Mouse (Mus musculus): ENCODE results near the gene Terb1.

Gene Terb1

GRCm38 (mm10) chr8:104411972-104412371 lies 97.7 kb downstream of the Terb1 start:
- no peak for DNase-seq (ENCODE audit: low spot score in 2 of 2)

GRCm38 (mm10) chr8:104411468-104411867 lies 98.2 kb downstream of the Terb1 start:
- DNase-seq (ENCODE audit: low spot score in 2 of 2): peak; percentile 78 to 86

DNA sequence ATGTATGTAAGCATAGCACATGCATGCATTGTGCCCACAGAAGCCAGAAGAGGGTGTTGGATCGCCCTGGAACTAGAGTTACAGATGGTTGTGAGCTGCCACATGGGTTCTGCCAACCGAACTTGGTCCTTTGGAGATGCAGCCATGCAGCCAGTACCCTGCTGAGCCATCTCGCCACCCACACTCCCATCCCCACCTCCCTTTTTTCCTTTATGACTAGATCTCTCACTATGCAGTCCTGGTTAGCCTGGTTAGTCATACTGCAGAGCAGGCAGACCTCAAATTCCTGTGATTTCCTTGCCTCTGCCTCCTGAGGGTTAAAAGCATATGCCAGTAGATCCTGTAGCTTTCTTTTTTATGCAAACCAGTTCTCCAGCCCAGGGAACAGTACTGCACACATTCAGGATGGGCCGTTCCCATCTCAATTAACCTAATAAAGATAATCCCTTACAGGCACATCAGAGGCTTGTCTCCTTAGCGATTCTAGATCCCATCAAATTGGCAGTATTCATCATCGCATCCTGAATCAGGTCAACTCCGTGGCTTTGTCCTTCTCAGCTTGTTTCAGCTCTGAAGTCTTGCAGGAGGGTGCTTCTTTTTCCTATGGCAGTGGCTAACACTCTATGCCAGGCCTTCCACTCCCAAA lies 99.0 kb downstream of the Terb1 start:
- peak; percentile 54 to 58 for DNase-seq (ENCODE audit: low spot score in 2 of 2)

GRCm38 (mm10) chr8:104408328-104409110 lies 101.2 kb downstream of the Terb1 start:
- no peak for DNase-seq (ENCODE audit: low spot score in 2 of 2)

- no peak for DNase-seq (ENCODE audit: low spot score in 2 of 2)
These were observed 103.2 kb downstream of the Terb1 start for GRCm38 (mm10) chr8:104406340-104407128.

GRCm38 (mm10) chr8:104405430-104406187 lies 104.1 kb downstream of the Terb1 start:
- DNase-seq (ENCODE audit: low spot score in 2 of 2): no peak

DNA sequence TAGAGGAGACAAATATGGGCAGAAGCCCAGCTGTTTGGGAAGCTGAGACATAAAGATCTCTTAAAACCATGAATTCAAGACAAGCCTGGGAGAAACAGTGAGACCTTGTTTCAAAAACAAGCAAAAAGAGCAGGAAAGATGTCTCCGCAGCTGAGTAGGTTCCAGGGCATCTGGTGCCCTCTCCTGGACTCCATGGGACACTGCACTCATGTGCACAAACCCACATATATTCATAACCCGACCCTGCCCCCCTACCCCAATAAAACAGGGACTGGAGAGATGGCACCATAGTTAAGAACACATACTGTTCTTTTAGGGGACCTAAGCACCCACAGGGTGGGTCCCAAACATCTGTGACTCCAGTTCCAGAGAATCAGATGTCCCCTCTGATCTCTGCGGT lies 106.1 kb downstream of the Terb1 start:
- DNase-seq (ENCODE audit: low spot score in 2 of 2): no peak
